Mouse (Mus musculus) spleen, adult 18-20 months (tissue): ENCODE data around the gene Rack1.
A peak's percentile ranks its signal among the peaks of the same experiment; 100 is the strongest.

Experiments used
- DNase-seq, 2 experiments: peaks; one replicate each; pipeline ENCODE4 v3.0.0; 2022; ENCODE audit warnings: mixed read lengths in 2 of 2

Gene Rack1

GRCm38 (mm10) chr11:48795221-48795620 lies 4.9 kb upstream of the Rack1 start:
- DNase-seq, result peak in 1 of 2 experiments; percentile 46

GRCm38 (mm10) chr11:48796290-48796689 lies 3.8 kb upstream of the Rack1 start:
- DNase-seq, result no peak

- DNase-seq, result no peak
Observed at GRCm38 (mm10) chr11:48797287-48797686, 2.8 kb upstream of the Rack1 start.

- no peak for DNase-seq
Observed at GRCm38 (mm10) chr11:48798308-48798707, 1.8 kb upstream of the Rack1 start.

GRCm38 (mm10) chr11:48798984-48799920 lies 880 bp upstream of the Rack1 start:
- DNase-seq, result no peak

- DNase-seq, result no peak
Observed at GRCm38 (mm10) chr11:48801831-48802772, 2.0 kb downstream of the Rack1 start.

GRCm38 (mm10) chr11:48803988-48804387 lies 3.9 kb downstream of the Rack1 start:
- no peak for DNase-seq

- no peak for DNase-seq
Observed at GRCm38 (mm10) chr11:48804922-48805321, 4.8 kb downstream of the Rack1 start.

- DNase-seq, result no peak
Observed at GRCm38 (mm10) chr11:48806856-48807562, 6.9 kb downstream of the Rack1 start.

- DNase-seq, result no peak
Observed at GRCm38 (mm10) chr11:48807563-48808303, 7.6 kb downstream of the Rack1 start.

GRCm38 (mm10) chr11:48808304-48808646 lies 8.1 kb downstream of the Rack1 start:
- no peak for DNase-seq

GRCm38 (mm10) chr11:48808737-48809433 lies 8.8 kb downstream of the Rack1 start:
- DNase-seq, result no peak

- no peak for DNase-seq
Observed at GRCm38 (mm10) chr11:48809434-48809830, 9.3 kb downstream of the Rack1 start.

GRCm38 (mm10) chr11:48810142-48810541 lies 10.0 kb downstream of the Rack1 start:
- no peak for DNase-seq

GRCm38 (mm10) chr11:48813782-48814181 lies 13.7 kb downstream of the Rack1 start:
- DNase-seq, result no peak

GRCm38 (mm10) chr11:48815851-48816250 lies 15.7 kb downstream of the Rack1 start:
- DNase-seq, result no peak

- DNase-seq, result peak; percentile 38 to 39
Observed at GRCm38 (mm10) chr11:48816281-48816781, 16.2 kb downstream of the Rack1 start.

GRCm38 (mm10) chr11:48816800-48817665 lies 16.9 kb downstream of the Rack1 start, which contains the start of gene Trim41:
Gene Trim41, minus strand, starts transcription at chr11:48817353.
- peak; percentile 99 for DNase-seq

- no peak for DNase-seq
Observed at GRCm38 (mm10) chr11:48817794-48818193, 17.7 kb downstream of the Rack1 start.

GRCm38 (mm10) chr11:48818346-48818745 lies 18.2 kb downstream of the Rack1 start:
- DNase-seq, result peak; percentile 64 to 79
